Mouse (Mus musculus) large intestine, adult 2 months (tissue): ENCODE data around the gene Tmprss2. TPM values are rescaled to one million over a fixed set of nuclear protein-coding genes. Genes with fewer than 3 reads are reported as not detected.
"Not testable (repeated sequence)": the region's sequence is repeated elsewhere in the genome, so short reads cannot be mapped to it uniquely, and the experiment has no call there.

Source experiments
- DNase-seq: peaks from one replicate; pipeline ENCODE4 v3.0.0-alpha.2; 2012; ENCODE audit warnings: low read depth, low spot score
- WGBS: fragments of 180-500 bp; shearing (Covaris S2); methylation state at CpG from one replicate; pipeline ENCODE4 v1.1.7; 2018; 5-methylcytosine and 5-hydroxymethylcytosine counted together
- polyA plus RNA-seq: library from polyadenylated mRNA; depleted of rRNA; stranded (reverse); fragments of >200 nt; gene quantifications from 2 replicates; pipeline ENCODE4 v1.2.3, GENCODE M21; 2012; rRNA removed

Gene Tmprss2
- polyA plus RNA-seq, 1 experiment = 67.5 TPM

DNA sequence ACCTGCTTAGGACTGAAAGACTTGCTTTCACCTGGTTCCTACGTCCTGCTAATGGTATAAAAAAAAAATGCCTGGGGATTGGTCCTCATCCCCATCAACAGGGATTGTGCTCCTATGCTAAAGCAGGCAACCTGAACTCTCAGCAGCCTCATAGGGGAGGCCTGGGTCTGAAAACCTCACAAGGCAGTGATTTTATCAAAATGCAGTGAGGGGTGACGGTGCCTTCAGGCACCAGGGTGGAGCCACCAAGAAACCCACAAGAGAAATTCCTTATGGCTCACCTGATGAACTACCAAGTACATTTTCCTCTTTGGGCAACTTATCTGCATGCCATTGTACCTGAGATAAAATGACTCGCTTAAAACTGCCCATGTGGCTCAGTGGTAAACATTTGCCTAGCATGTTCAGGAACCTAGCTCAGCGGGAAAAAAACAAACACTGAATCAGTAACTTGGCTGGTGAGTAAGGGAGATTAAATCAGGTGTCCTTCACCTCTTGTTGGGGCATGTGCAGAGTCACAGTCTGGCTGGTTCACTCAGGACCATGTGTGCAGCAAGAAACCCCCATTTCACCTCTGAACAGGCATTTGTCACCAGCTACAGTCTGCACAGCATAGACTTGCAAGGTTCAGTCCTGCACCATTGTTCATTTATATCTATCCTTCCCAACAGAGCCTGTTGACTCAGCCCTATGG is 17.0 kb downstream of the Tmprss2 start:
- DNase-seq = no peak
- 50% methylated on average over 4 of the region's 4 CpGs for WGBS

DNA sequence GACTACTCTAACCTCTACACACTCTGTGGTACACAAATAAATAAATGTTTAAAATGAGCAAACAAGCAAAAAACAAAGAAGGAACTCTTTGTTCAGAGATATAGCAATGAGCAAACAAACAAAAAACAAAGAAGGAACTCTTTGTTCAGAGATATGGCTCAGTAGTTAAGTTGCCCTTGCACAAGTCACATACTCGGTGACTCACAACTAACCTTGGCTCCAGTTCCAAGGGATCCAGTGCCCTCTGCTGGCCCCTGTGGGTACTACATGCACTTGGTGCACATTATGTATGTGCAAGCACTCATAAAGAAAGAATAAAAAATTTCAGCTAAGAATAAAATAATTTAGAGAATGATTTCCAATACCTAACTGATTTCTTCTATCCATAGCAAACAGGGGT is 17.9 kb downstream of the Tmprss2 start:
- no peak for DNase-seq
- WGBS = 0% methylated on average over 1 of the region's 1 CpGs

DNA sequence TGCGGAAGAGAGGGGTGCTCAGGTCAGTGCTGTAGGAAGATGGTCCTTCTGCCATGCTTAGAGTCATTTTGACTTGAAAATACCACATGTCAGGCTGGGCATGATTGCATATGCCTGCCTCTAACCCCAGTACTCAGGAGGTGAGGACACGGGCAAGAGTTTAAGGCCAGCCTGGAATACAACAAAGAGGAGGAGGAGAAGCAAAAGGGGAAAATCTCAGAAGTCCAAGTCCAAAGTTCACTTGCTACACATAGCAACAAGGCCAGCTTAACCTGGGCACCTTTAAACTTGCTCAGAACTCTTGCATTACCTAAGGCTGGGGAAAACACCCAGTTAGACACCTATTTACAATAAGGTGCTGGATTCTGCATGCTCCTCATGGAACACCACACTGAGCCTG is 19.5 kb downstream of the Tmprss2 start:
- no peak for DNase-seq
- 63% methylated on average over 2 of the region's 2 CpGs for WGBS

DNA sequence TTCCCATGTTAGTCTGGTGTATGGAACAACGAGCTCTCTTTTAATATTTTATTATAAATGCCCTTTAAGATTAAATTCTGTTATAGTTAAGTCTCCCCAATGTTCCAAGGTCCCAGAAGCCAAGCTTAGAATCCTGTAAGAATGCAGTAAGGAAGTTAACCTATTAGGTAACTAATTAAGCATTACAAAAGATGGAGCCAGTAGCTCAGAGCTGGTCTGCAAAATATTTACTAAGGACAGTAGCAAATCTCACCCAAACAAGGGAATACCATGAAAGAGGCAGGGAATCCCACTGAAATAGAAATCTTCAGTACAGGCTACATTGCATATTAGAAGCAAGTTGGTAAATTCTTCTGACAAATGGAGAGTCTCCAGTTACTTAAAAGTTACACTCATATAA is 28.1 kb downstream of the Tmprss2 start:
- WGBS = 74% methylated on average over 1 of the region's 1 CpGs
- not testable (repeated sequence) for DNase-seq

DNA sequence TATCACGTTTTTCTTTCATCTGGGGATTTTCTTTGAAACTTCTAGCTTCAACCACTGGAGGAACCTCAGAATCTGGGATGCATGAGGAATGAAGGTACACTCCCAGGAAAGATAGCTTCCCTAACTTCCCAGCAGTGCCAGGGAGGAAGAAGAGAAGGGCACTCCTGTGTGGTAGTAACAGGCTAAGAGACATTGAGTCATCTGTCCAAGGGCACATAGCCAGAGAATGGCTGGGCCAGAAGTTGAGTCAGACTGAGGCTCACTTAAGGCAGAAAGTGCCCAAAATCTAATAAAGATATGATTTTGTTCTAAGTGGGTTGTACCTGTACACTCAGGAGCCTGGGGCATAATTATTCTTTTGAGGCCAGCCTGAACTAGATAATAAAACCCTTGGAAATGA is 41.6 kb downstream of the Tmprss2 start:
- no peak for DNase-seq
- 71% methylated on average over 1 of the region's 1 CpGs for WGBS

DNA sequence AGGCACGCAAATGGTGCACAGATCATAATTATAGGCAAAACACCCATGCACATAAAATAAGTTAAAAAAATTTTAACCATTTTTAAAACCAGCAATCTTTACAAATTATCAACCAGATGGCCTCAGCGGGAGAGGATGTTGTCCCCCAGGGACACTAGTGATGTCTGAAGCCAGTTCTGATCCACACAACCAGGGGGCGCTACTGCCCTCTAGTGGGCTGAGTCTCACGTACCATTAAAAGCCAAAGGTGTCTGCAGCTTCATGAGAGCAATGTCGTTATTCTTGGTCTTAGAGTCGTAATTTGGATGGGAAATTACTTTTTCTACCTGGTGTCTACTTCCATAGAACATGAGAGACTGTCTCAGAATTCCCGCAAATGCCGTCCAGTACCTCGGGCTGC is 42.3 kb downstream of the Tmprss2 start:
- WGBS = 63% methylated on average over 9 of the region's 9 CpGs
- DNase-seq = no peak

DNA sequence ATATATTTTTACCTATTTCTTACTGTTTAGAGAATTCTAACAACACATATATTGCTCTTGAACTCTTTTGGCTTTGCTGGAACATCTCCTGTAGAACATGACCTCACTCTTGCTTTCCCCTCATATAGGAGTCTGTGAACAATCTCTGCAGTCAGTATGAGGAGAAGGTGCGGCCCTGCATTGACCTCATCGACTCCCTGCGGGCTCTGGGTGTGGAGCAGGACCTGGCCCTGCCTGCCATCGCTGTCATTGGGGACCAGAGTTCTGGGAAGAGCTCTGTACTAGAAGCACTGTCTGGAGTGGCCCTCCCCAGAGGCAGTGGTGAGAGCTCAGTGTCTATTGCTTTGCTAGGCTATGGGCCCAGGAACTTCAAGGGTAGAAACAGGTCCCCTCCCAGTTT is 66.7 kb downstream of the Tmprss2 start:
- DNase-seq = no peak
- 59% methylated on average over 4 of the region's 4 CpGs for WGBS

DNA sequence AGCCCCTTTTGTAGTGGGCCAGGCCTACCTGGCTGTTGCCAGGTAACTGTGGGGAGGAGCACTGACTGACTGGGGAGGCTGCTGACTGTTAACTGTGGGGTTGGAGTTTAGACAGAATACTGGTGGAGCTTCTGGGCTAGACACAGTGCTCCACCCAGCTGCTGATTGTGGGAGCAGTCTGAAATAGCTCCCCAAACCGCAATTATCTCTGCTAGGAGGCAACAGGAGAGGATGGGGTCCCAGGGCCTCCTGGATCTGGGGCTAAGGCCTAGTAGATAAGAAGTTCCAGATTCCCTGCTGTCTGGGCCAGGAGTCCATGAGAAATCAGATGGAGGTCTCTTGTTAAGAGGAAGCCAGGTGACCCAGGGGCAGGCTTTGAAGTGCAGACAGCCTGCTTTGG is 74.1 kb downstream of the Tmprss2 start:
- no peak for DNase-seq
- WGBS = 35% methylated on average over 1 of the region's 1 CpGs

DNA sequence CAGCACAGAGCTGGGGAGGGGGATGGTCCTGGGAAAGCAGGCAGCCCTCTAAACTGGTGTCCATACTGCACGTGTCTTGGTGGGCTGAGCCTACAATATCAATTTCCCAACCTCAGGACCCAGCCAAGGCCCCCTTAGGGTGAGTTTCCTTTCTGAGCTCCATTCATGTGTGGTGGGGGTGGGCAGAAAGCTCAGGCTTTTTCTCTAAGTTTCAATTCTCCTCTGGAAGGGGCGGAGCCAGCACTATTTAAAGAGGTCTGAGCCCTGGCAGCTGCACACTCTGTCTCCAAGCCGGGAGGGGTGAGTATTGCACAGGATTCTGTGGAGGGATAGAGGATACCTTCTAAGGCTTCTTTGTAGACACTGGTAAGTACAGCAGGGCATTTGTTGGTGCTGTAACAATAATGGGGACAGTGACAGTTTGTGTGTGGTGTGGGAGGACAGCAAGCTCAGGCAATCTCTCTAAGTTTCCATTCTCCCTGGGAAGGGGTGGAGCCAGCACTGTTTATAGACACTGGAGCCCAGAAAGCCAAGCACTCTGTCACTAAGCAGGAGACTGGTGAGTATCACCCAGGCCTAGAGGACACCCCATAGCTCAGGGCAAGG is 75.1 kb downstream of the Tmprss2 start:
- 9% methylated on average over 3 of the region's 3 CpGs for WGBS
- DNase-seq = no peak

DNA sequence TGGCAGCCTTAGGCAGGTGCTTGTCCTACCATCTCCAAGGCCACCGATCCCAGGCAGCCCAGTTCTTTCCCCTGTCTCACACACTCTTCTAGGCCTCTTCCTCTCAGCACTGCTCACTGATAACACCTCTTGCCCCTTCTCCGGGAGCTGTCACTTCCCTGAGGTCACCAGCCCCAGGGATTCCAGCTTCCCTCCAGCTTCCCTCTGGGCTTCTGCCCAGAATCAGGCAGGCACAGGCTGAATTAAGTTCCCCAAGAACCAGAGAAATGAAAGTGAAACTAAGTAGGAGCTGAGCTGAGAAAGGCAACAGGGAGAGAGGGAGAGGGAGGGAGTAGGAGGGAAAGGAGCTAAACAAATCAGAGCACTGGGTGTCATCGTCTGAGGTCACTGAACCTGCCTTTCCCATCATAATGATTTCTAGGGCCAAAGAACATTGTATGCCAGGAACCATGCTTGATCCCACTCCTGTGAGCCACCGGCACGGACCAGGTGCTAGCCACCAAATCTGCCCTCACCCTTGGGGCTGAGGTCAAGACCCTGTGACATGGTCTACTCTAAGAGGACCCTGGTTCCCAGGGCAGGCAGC is 76.0 kb downstream of the Tmprss2 start:
- 4% methylated on average over 5 of the region's 5 CpGs for WGBS
- peak; percentile 79 for DNase-seq

DNA sequence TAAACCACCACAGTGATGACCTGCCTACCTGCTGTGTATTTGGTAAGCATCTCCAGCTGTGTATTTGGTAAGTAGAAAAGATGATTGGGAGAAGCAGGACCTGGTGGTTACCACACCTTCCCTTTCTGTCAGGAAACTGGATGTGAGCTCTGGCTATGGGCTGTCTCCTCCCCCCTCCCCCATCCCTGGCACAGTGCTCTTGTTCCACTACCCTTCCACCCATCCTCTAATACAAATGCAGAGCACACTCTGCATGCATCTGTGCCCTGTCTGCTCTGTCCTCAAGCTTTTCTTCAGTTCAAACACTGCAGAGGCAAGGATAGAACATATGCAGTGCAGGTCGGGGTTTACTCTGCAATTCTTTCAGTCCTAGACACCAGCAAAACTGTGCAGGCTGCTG is 76.5 kb downstream of the Tmprss2 start:
- 7% methylated on average over 1 of the region's 1 CpGs for WGBS
- DNase-seq = no peak

DNA sequence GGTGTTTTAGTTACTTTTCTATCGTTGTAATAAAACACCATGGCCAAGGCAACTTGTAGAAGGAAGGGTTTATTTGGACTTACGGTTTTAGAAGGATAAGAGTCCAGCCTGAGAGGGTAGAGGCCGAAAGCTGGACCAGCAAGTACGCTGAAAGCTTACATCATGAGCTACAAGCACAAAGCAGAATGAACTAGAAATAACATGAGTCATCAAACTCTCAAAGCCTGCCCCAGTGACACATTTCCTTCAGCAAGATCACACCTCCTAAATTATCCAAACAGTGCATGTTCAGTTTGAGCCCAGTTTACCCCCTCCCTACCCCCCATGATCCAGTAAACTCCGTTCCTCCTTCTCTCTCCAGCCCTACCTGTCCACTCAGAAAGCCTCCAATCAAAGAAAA is 77.2 kb downstream of the Tmprss2 start:
- DNase-seq = no peak
- WGBS = 80% methylated on average over 5 of the region's 5 CpGs

DNA sequence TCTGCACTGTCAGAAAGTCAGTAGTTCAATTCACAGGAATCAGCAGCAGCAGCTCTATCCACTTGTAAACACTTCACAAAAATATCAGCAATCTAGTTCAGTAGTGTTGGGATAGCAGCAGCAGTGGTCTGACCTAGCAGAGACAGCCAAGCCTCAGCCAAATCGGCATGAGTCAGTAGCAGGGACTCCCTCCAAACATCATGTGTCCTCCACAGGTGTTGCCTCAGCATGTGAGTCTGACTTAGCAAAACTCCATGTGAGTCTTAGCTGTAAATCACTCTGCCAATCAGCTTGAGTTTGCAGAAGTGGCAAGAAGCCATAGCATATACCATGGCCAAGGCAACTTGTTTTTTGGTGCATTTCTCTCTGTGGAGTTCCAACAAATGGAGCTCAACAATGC is 77.9 kb downstream of the Tmprss2 start:
- WGBS = 79% methylated on average over 1 of the region's 1 CpGs
- no peak for DNase-seq

DNA sequence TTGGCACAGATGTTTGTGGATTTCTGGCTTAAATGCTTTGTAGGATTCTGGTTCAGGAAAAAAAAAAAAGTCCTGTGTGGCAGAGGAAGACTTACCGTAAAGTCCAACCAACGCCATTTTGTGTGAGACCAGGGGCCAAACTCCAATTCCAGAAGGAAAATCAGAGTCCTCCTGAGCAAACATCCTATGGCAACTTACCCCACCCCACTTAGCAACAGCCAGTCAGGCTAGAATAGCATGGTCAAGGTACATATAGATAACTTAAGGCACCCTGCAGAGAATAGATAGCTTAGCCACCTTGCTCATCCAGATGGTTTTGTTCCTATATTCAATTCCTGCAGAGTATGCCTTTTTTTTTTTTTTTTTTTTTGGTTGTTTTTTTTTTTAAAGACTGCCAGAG is 81.8 kb downstream of the Tmprss2 start:
- WGBS = 29% methylated on average over 2 of the region's 2 CpGs
- DNase-seq = no peak

DNA sequence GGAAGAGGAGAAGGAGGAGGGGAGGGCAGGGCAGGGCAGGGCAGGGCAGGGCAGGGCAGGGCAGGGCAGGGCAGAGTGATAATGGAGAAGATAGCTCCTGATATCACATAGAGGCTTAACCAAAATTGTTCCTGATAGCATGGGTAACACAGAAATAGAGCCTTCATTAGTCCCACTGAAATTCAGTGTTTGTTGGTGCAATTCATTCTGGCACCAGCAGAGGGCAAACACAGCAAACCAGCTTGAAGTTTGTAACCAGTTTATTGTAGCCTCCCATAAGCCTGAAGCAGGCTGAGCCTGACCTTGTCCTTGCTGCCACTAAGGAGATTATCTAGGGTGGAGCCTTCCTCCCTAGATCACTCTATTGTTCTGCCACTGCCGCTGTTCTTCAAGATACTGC is 88.0 kb downstream of the Tmprss2 start:
- WGBS = 13% methylated on average over 1 of the region's 1 CpGs
- no peak for DNase-seq

DNA sequence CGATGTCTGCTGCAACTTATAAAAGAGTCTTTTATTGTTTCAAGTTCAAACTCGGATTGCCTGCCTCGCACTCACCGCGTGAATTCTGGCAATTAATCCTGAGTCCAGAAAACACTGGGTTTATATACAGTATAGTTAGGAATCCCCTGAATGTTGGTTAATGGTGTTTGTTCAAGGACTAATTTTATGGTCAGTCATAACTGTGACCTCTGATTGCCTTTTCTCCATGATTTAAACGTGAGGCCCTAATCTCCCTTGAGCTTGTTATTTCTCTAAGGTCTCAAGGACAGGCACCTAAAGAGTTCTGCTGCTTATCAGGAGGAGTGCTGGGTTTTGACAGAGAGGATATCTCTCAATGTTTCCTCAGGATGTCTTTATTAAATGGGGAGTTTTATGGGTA is 89.0 kb downstream of the Tmprss2 start:
- 13% methylated on average over 6 of the region's 6 CpGs for WGBS
- no peak for DNase-seq

DNA sequence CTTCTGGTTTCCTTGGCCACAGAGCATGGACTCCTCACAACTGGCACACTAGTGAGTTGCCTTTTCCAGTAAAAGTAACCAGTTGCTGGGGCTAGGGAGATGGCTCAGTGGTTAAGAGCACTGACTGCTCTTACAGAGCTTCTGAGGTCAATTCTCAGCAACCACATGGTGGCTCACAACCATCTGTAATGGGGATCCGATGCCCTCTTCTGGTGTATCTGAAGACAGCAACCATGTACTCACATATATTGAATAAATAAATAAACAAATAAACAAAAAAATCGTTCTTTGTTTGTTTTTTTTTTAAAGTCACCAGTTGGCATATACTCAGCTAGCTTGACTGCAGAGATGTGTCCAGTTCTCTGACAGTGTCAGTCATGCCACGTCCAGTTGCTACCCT is 94.7 kb downstream of the Tmprss2 start:
- 74% methylated on average over 3 of the region's 3 CpGs for WGBS
- no peak for DNase-seq

Other genes starting within 250 kb of the Tmprss2 start
- 2.1 and 3.1 TPM in 2 replicates for gene Mx1, start 148.3 kb downstream of the Tmprss2 start, polyA plus RNA-seq
- 220 and 234 TPM in 2 replicates for gene Fam3b, start 96.4 kb downstream of the Tmprss2 start, polyA plus RNA-seq
- 13.1 and 21.3 TPM in 2 replicates for gene Ripk4, start 152.6 kb upstream of the Tmprss2 start, polyA plus RNA-seq
- 5.1 and 10.8 TPM in 2 replicates for gene Prdm15, start 240.7 kb upstream of the Tmprss2 start, polyA plus RNA-seq